In the genomic region with DNA sequence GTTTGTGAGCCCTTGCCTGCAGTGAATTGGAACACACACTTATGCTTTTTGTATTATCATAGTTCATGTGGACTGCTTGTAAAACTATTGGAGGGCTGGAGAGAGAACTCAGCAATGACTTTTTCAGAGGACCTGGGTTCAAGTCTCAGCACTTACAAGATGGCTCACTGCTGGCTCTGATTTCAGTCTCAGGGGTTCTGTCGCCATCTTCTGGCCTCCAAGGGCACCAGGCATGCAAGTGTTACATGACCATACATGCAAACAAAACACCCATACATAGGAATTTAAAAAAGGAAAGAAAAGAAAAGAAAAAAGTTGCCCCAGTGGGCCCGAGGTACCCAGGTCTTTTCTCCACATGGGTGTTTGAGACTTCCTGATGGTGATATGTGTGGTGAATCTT, we compare ENCODE assay signal across 19 mouse cellular contexts. TPM values are rescaled to one million over a fixed set of nuclear protein-coding genes. Genes with fewer than 3 reads are reported as not detected.
DNase-seq lines count a peak whose midpoint lies in the region; ATAC-seq and TF ChIP-seq lines count a peak whose summit lies in the region.
"Had no signal": no experiment of that assay in that cellular context is flagged by ENCODE, and none has a peak within 500 bp of the region (broad histone marks: within the 10 kb centered on the region; RNA-seq: fewer than 3 reads in every experiment).

No protein-coding gene starts in this region.

- DNase-seq in hindbrain, postnatal 0 days (ENCODE audit: low spot score) = no peak
- no peak for DNase-seq in hindbrain, embryonic 14.5 days (ENCODE audit: low spot score)
- no peak for DNase-seq in lung, embryonic 14.5 days
- DNase-seq in lung, adult 18-20 months = no peak
- peak; percentile 40 for DNase-seq in naive thymus-derived CD4-positive, alpha-beta T cell, adult 2 months (ENCODE audit: low read depth)
- no peak for DNase-seq in forebrain, embryonic 10.5 days (ENCODE audit: extremely low spot score, low spot score)
- no peak for DNase-seq in cerebellum, postnatal 36 days
- DNase-seq: adrenal gland, postnatal 36 days; cerebellum, adult 11-12 months; heart, postnatal 36 days; kidney, postnatal 4 days; lung, postnatal 36 days; midbrain, embryonic 14.5 days; right cerebral cortex, postnatal 14 days had no signal

- H3K9ac ChIP-seq in hindbrain, postnatal 0 days (replicated peaks; ENCODE audit: low read length) = no peak overlapping the region
- H3K9ac ChIP-seq in hindbrain, embryonic 14.5 days = no peak overlapping the region
- no peak overlapping the region for H3K9ac ChIP-seq in lung, embryonic 14.5 days
- H3K9ac ChIP-seq: limb, embryonic 13.5 days; stomach, embryonic 15.5 days had no signal

- 54% methylated on average over 2 of the region's 2 CpGs for WGBS in hindbrain, postnatal 0 days
- WGBS in hindbrain, embryonic 14.5 days = 76% methylated on average over 2 of the region's 2 CpGs
- 62% methylated on average over 2 of the region's 2 CpGs for WGBS in lung, embryonic 14.5 days
- 66% methylated on average over 2 of the region's 2 CpGs for WGBS in forebrain, embryonic 10.5 days

- no peaks in the 10 kb centered on the region for H3K27me3 ChIP-seq in hindbrain, postnatal 0 days (ENCODE audit: insufficient read depth, low read length)
- H3K27me3 ChIP-seq in hindbrain, embryonic 14.5 days (ENCODE audit: control insufficient read depth, insufficient read depth, low read length) = no peaks in the 10 kb centered on the region
- H3K27me3 ChIP-seq in lung, embryonic 14.5 days (ENCODE audit: insufficient read depth, low read length) = no peaks in the 10 kb centered on the region
- no peaks in the 10 kb centered on the region for H3K27me3 ChIP-seq in E14TG2a.4 (ENCODE audit: insufficient read depth, low read length)
- no peaks in the 10 kb centered on the region for H3K27me3 ChIP-seq in forebrain, embryonic 10.5 days (ENCODE audit: poor library complexity, severe bottlenecking)
- H3K27me3 ChIP-seq: limb, embryonic 13.5 days; stomach, embryonic 15.5 days had no signal

- H3K4me3 ChIP-seq in hindbrain, postnatal 0 days (ENCODE audit: low read length) = no peak overlapping the region
- H3K4me3 ChIP-seq in hindbrain, embryonic 14.5 days (replicated peaks; ENCODE audit: low read length) = no peak overlapping the region
- H3K4me3 ChIP-seq in lung, embryonic 14.5 days (ENCODE audit: low read depth, low read length) = no peak overlapping the region
- no peak overlapping the region for H3K4me3 ChIP-seq in E14TG2a.4 (replicated peaks; ENCODE audit: low read length)
- H3K4me3 ChIP-seq in forebrain, embryonic 10.5 days = no peak overlapping the region
- H3K4me3 ChIP-seq: limb, embryonic 13.5 days; stomach, embryonic 15.5 days had no signal

- peaks cover 6% of the 10 kb centered on the region for H3K4me1 ChIP-seq in hindbrain, postnatal 0 days (ENCODE audit: insufficient read depth, low read length)
- peaks cover 21% of the 10 kb centered on the region; the same call in 1 of the 2 replicates for H3K4me1 ChIP-seq in hindbrain, embryonic 14.5 days (replicated peaks; ENCODE audit: control insufficient read depth, insufficient read depth, low read length)
- H3K4me1 ChIP-seq in lung, embryonic 14.5 days (ENCODE audit: insufficient read depth) = peaks cover 6% of the 10 kb centered on the region; the same call in 1 of the 2 replicates
- H3K4me1 ChIP-seq in E14TG2a.4 (replicated peaks; ENCODE audit: low read depth, low read length) = peaks cover 43% of the 10 kb centered on the region
- peaks cover 32% of the 10 kb centered on the region for H3K4me1 ChIP-seq in forebrain, embryonic 10.5 days

- no peak for ATAC-seq in hindbrain, postnatal 0 days
- no peak for ATAC-seq in hindbrain, embryonic 14.5 days (ENCODE audit: low FRiP score)
- no peak for ATAC-seq in lung, embryonic 14.5 days (ENCODE audit: insufficient read depth)
- ATAC-seq: forebrain, embryonic 14.5 days; inflammation-experienced regulatory T-cells, adult 6 months had no signal

- TF ChIP-seq CTCF in hindbrain, postnatal 0 days (IDR thresholded peaks at IDR 0.05; ENCODE audit: low read depth) = peak; percentile 32
- TF ChIP-seq CTCF in lung, embryonic 14.5 days (IDR thresholded peaks at IDR 0.05; ENCODE audit: low read depth) = peak; percentile 41
- TF ChIP-seq CTCF in E14TG2a.4 (conservative IDR thresholded peaks at IDR 0.05; ENCODE audit: low read length) = peak; percentile 31

- no peak overlapping the region for H3K4me2 ChIP-seq in hindbrain, postnatal 0 days (ENCODE audit: low read depth, low read length)
- H3K4me2 ChIP-seq in hindbrain, embryonic 14.5 days (replicated peaks) = no peak overlapping the region
- H3K4me2 ChIP-seq in lung, embryonic 14.5 days = no peak overlapping the region
- H3K4me2 ChIP-seq: limb, embryonic 13.5 days; stomach, embryonic 15.5 days had no signal

- H3K36me3 ChIP-seq in hindbrain, postnatal 0 days (ENCODE audit: insufficient read depth, low read length) = no peaks in the 10 kb centered on the region
- no peaks in the 10 kb centered on the region for H3K36me3 ChIP-seq in hindbrain, embryonic 14.5 days (replicated peaks; ENCODE audit: control insufficient read depth, insufficient read depth)
- H3K36me3 ChIP-seq in lung, embryonic 14.5 days (ENCODE audit: insufficient read depth) = no peaks in the 10 kb centered on the region
- H3K36me3 ChIP-seq in E14TG2a.4 (ENCODE audit: insufficient read depth, low read length) = no peaks in the 10 kb centered on the region
- H3K36me3 ChIP-seq in forebrain, embryonic 10.5 days (replicated peaks) = no peaks in the 10 kb centered on the region
- H3K36me3 ChIP-seq: limb, embryonic 13.5 days; stomach, embryonic 15.5 days had no signal

- H3K9me3 ChIP-seq in hindbrain, postnatal 0 days (ENCODE audit: low read length) = no peaks in the 10 kb centered on the region
- no peaks in the 10 kb centered on the region for H3K9me3 ChIP-seq in hindbrain, embryonic 14.5 days (ENCODE audit: control insufficient read depth, low read length)
- no peaks in the 10 kb centered on the region for H3K9me3 ChIP-seq in lung, embryonic 14.5 days (ENCODE audit: low read depth, low read length)
- no peaks in the 10 kb centered on the region for H3K9me3 ChIP-seq in E14TG2a.4 (ENCODE audit: low read length)
- peaks cover 2% of the 10 kb centered on the region; the same call in 1 of the 2 replicates for H3K9me3 ChIP-seq in forebrain, embryonic 10.5 days
- H3K9me3 ChIP-seq: limb, embryonic 13.5 days; stomach, embryonic 15.5 days had no signal

- no peak overlapping the region for H3K27ac ChIP-seq in hindbrain, postnatal 0 days
- H3K27ac ChIP-seq in hindbrain, embryonic 14.5 days = no peak overlapping the region
- no peak overlapping the region for H3K27ac ChIP-seq in lung, embryonic 14.5 days (ENCODE audit: low read depth)
- no peak overlapping the region for H3K27ac ChIP-seq in forebrain, embryonic 10.5 days
- H3K27ac ChIP-seq: limb, embryonic 13.5 days; stomach, embryonic 15.5 days had no signal

RNA-seq across cellular contexts. Expression of gene Arid1b, which starts 32.4 kb away (rescaled TPM):
- total RNA-seq in hindbrain, postnatal 0 days (2014; rRNA removed) = 62.5 and 64.6 TPM in 2 replicates
- 10.5 and 10.9 TPM in 2 replicates for polyA plus RNA-seq in hindbrain, postnatal 0 days (2015; fragmentation: Nextera tagmentation; extraction: Ambion mirVana)
- 18.8 and 20.5 TPM in 2 replicates for polyA plus RNA-seq in hindbrain, embryonic 14.5 days (2014; fragmentation: Nextera tagmentation; extraction: Ambion mirVana)
- 17.3 and 17.4 TPM in 2 replicates for polyA plus RNA-seq in lung, embryonic 14.5 days (2014; fragmentation: Nextera tagmentation; extraction: Ambion mirVana)
- 9.1 and 9.6 TPM in 2 replicates for polyA plus RNA-seq in forebrain, embryonic 10.5 days (2016; fragmentation: Nextera tagmentation; extraction: Ambion mirVana)
